Mouse (Mus musculus) cortical plate, adult 2 months (tissue): Measurements from ENCODE around the gene Slc35b2.

Experiments
- CTCF ChIP-seq: fragments of 200-500 bp; IDR thresholded peaks from 2 replicates; pipeline ENCODE4 v1.5.1; 2011; ENCODE audit warnings: mild to moderate bottlenecking, control low read depth, low read length; ENCODE audit not compliant: insufficient read depth; ENCODE audit errors: extremely low read depth
- POLR2A ChIP-seq: fragments of 200-500 bp; IDR thresholded peaks from 2 replicates; pipeline ENCODE4 v1.6.1; 2011; ENCODE audit warnings: mild to moderate bottlenecking, low read length, control low read depth; ENCODE audit not compliant: insufficient read depth; ENCODE audit errors: extremely low read depth

GRCm38 (mm10) chr17:45557246-45557824, 6.3 kb upstream of the Slc35b2 start:
- TF ChIP-seq POLR2A (no peak), CTCF (no peak)
